Mouse (Mus musculus): ENCODE measurements around the gene Srpr. TPM values are rescaled to one million over a fixed set of nuclear protein-coding genes. Genes with fewer than 3 reads are reported as not detected.

Srpr gene
- polyA plus RNA-seq, 1 experiment from 2014 or later = 91.2 TPM

Other genes starting within 250 kb of the Srpr start
- 9.0 and 11.4 TPM in 2 replicates for gene St3gal4, start 80.9 kb upstream of the Srpr start, polyA plus RNA-seq (2016; fragmentation: Nextera tagmentation; extraction: Ambion mirVana)
- 85.1 and 87.2 TPM in 2 replicates for gene Dcps, start 24.1 kb upstream of the Srpr start, polyA plus RNA-seq (2016; fragmentation: Nextera tagmentation; extraction: Ambion mirVana)
- gene Tirap, start 116 bp downstream of the Srpr start, polyA plus RNA-seq (2016; fragmentation: Nextera tagmentation; extraction: Ambion mirVana) = 11.2 and 12.4 TPM in 2 replicates
- gene Foxred1, start 10.9 kb downstream of the Srpr start, polyA plus RNA-seq (2016; fragmentation: Nextera tagmentation; extraction: Ambion mirVana) = 48.5 and 52.6 TPM in 2 replicates
- gene Fam118b, start 67.6 kb downstream of the Srpr start, polyA plus RNA-seq (2016; fragmentation: Nextera tagmentation; extraction: Ambion mirVana) = 69.3 and 70.1 TPM in 2 replicates
- 26.0 and 26.9 TPM in 2 replicates for gene Rpusd4, start 67.7 kb downstream of the Srpr start, polyA plus RNA-seq (2016; fragmentation: Nextera tagmentation; extraction: Ambion mirVana)
- gene Cdon, start 221.0 kb downstream of the Srpr start, polyA plus RNA-seq (2016; fragmentation: Nextera tagmentation; extraction: Ambion mirVana) = 19.7 and 22.8 TPM in 2 replicates